In genomic region chr7:99863362-99863761, GRCm38 (mm10) we compare ENCODE assay signal across 8 mouse cellular contexts. TPM values are rescaled to one million over a fixed set of nuclear protein-coding genes. Genes with fewer than 3 reads are reported as not detected.
DNase-seq lines count a peak whose midpoint lies in the region; ATAC-seq and TF ChIP-seq lines count a peak whose summit lies in the region.

Spcs2 (minus strand) TSS chr7:99863462.

- H3K4me1 ChIP-seq in hindbrain, postnatal 0 days (ENCODE audit: insufficient read depth, low read length), result no peaks in the 10 kb centered on the region

- no peak within 1 kb of the TSS for H3K4me3 ChIP-seq in gastrocnemius, adult 2 months
- H3K4me3 ChIP-seq in hindbrain, postnatal 0 days (ENCODE audit: low read length), result no peak within 1 kb of the TSS

- no peaks in the 10 kb centered on the region for H3K9me3 ChIP-seq in hindbrain, postnatal 0 days (ENCODE audit: low read length)

- intact Hi-C loops in gastrocnemius, adult 2 months (cut with DNase I), result no loop called here

- no peaks in the 10 kb centered on the region for H3K36me3 ChIP-seq in hindbrain, postnatal 0 days (ENCODE audit: insufficient read depth, low read length)

- no peak within 1 kb of the TSS for H3K4me2 ChIP-seq in hindbrain, postnatal 0 days (ENCODE audit: low read depth, low read length)

- H3K9ac ChIP-seq in hindbrain, postnatal 0 days (replicated peaks; ENCODE audit: low read length), result no peak within 1 kb of the TSS

- H3K27ac ChIP-seq in gastrocnemius, adult 2 months, result no peak within 1 kb of the TSS
- H3K27ac ChIP-seq in hindbrain, postnatal 0 days, result no peak within 1 kb of the TSS

- no peaks in the 10 kb centered on the region for H3K27me3 ChIP-seq in hindbrain, postnatal 0 days (ENCODE audit: insufficient read depth, low read length)

- TF ChIP-seq CTCF in gastrocnemius, adult 2 months (IDR thresholded peaks at IDR 0.05), result no peak
- no peak for TF ChIP-seq CTCF in hindbrain, postnatal 0 days (IDR thresholded peaks at IDR 0.05; ENCODE audit: low read depth)

- 57% methylated on average over 7 of the region's 7 CpGs for WGBS in hindbrain, postnatal 0 days

- DNase-seq in heart, adult 18-20 months, result no peak
- DNase-seq in heart, adult 11 months, result no peak
- no peak for DNase-seq in adrenal gland, adult 2 months
- DNase-seq in gastrocnemius, adult 2 months, result no peak
- no peak for DNase-seq in hindbrain, postnatal 0 days (ENCODE audit: low spot score)
- no peak for DNase-seq in spleen, postnatal 14 days (ENCODE audit: low spot score in 2 of 2)
- DNase-seq in MN1 (ENCODE audit: low spot score), result no peak

- ATAC-seq in hindbrain, postnatal 0 days, result no peak
- ATAC-seq in megakaryocyte, adult 5-6 weeks (ENCODE audit: poor library complexity, severe bottlenecking), result no peak

RNA-seq across cellular contexts. Expression of gene Spcs2, which starts in this region (rescaled TPM):
- 10 to 100 TPM; 62.7 to 65.6 TPM for total RNA-seq in heart, adult 18-20 months (2021)
- 100 to 1,000 TPM; 150 to 186 TPM for total RNA-seq in adrenal gland, adult 2 months (2021)
- 10.0 and 13.1 TPM in 2 replicates for polyA plus RNA-seq in adrenal gland, adult 2 months (2012; rRNA removed)
- total RNA-seq in gastrocnemius, adult 2 months (2021), result 10 to 100 TPM; 76.7 to 79.4 TPM
- total RNA-seq in hindbrain, postnatal 0 days (2014; rRNA removed), result 94.2 and 111 TPM in 2 replicates
- 258 and 293 TPM in 2 replicates for polyA plus RNA-seq in hindbrain, postnatal 0 days (2015; fragmentation: Nextera tagmentation; extraction: Ambion mirVana)
- 181 and 205 TPM in 2 replicates for total RNA-seq in megakaryocyte, adult 5-6 weeks (2015)
- total RNA-seq in megakaryocyte, adult 5-6 weeks (2017), result 113 and 137 TPM in 2 replicates

Comparison
In these comparisons a context has a peak if more than half of its experiments do, and no peak if none do; other contexts are left out.
1. RNA of gene Spcs2 (polyA plus RNA-seq): 258 to 293 TPM in hindbrain, postnatal 0 days; 10.0 to 13.1 TPM in adrenal gland, adult 2 months; every median in the first group is over 10 times any median in the second.